Mouse (Mus musculus) forebrain, embryonic 10.5 days (tissue): Measurements from ENCODE around the gene Pde3a. TPM values are rescaled to one million over a fixed set of nuclear protein-coding genes. Genes with fewer than 3 reads are reported as not detected.
"Not testable (repeated sequence)": the region's sequence is repeated elsewhere in the genome, so short reads cannot be mapped to it uniquely, and the experiment has no call there.

ENCODE experiments used
- DNase-seq: peaks from one replicate; pipeline ENCODE4 v3.0.0-alpha.2; 2017; ENCODE audit warnings: low spot score; ENCODE audit errors: extremely low spot score
- H3K27ac ChIP-seq: fragments of 300-500 bp; sonication (generic); 2 replicates; pipeline ENCODE4 v1.5.1; 2016; ENCODE audit warnings: mild to moderate bottlenecking
- H3K27me3 ChIP-seq: fragments of 300-500 bp; sonication (generic); 2 replicates; pipeline ENCODE4 v1.6.1; 2016; ENCODE audit warnings: mild to moderate bottlenecking; ENCODE audit not compliant: poor library complexity, severe bottlenecking
- H3K36me3 ChIP-seq: fragments of 300-500 bp; sonication (generic); replicated peaks from 2 replicates; pipeline ENCODE4 v1.6.1; 2016; ENCODE audit warnings: mild to moderate bottlenecking, moderate library complexity
- H3K4me1 ChIP-seq: fragments of 300-500 bp; sonication (generic); 2 replicates; pipeline ENCODE4 v1.6.1; 2016
- H3K4me3 ChIP-seq: fragments of 300-500 bp; sonication (generic); 2 replicates; pipeline ENCODE4 v1.5.1; 2016; ENCODE audit warnings: mild to moderate bottlenecking, moderate library complexity
- H3K9me3 ChIP-seq: fragments of 300-500 bp; sonication (generic); 2 replicates; pipeline ENCODE4 v1.6.1; 2016; ENCODE audit warnings: mild to moderate bottlenecking, moderate library complexity
- WGBS: fragments of 180-500 bp; shearing (Covaris S2); methylation state at CpG from one replicate; pipeline ENCODE4 v1.1.7; 2016; 5-methylcytosine and 5-hydroxymethylcytosine counted together
- polyA plus RNA-seq: library from polyadenylated mRNA; unstranded; fragments of >200 nt; fragmentation: Nextera tagmentation; extraction: Ambion mirVana; gene quantifications from 2 replicates; pipeline ENCODE4 v1.2.1, GENCODE M21; 2016

Pde3a gene
- polyA plus RNA-seq, 1 experiment from 2014 or later = 1.3 TPM

- whole genome bisulfite sequencing = 93% methylated on average over 6 of the region's 6 CpGs
- Histone ChIP-seq H3K4me1 (no peaks in the 10 kb centered on the region), H3K36me3 (no peaks in the 10 kb centered on the region)
Observed at GRCm38 (mm10) chr6:141311615-141312014, 62.5 kb downstream of the Pde3a start.

DNA sequence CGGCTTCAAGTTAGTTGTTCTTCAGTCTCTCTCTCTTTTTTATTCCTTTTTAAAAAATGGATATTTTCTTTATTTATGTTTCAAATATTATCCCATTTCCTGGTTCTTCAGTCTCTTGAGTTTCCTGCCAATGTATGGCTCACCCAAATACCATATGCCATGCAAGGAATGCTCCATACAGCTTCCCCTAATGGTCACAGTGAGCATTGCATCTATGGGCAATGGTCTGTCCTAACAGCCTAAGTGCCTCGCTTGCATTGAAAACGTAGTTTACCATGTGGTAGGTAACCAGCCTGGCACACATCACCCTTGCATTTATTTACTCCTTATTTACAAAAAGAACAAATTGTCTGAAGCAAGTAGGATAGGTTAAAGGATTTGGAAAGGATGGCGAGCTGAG is 64.0 kb downstream of the Pde3a start:
- Histone ChIP-seq H3K4me1 (no peaks in the 10 kb centered on the region), H3K27ac (no peak overlapping the region), H3K4me3 (no peak overlapping the region), H3K27me3 (no peaks in the 10 kb centered on the region), H3K9me3 (no peaks in the 10 kb centered on the region), H3K36me3 (no peaks in the 10 kb centered on the region)
- DNase-seq = no peak
- 93% methylated on average over 4 of the region's 4 CpGs for WGBS

More at GRCm38 (mm10) chr6:141311615-141312014, 62.5 kb downstream of the Pde3a start:
- no peaks in the 10 kb centered on the region for H3K9me3 ChIP-seq
- H3K27me3 ChIP-seq = no peaks in the 10 kb centered on the region
- H3K27ac ChIP-seq = no peak overlapping the region
- H3K4me3 ChIP-seq = no peak overlapping the region
- no peak for DNase-seq

- WGBS = 85% methylated on average over 3 of the region's 3 CpGs
- Histone ChIP-seq H3K9me3 (no peaks in the 10 kb centered on the region), H3K27me3 (no peaks in the 10 kb centered on the region), H3K4me3 (no peak overlapping the region), H3K36me3 (no peaks in the 10 kb centered on the region), H3K4me1 (no peaks in the 10 kb centered on the region), H3K27ac (no peak overlapping the region)
- no peak for DNase-seq
Observed at GRCm38 (mm10) chr6:141318440-141318839, 69.4 kb downstream of the Pde3a start.

DNA sequence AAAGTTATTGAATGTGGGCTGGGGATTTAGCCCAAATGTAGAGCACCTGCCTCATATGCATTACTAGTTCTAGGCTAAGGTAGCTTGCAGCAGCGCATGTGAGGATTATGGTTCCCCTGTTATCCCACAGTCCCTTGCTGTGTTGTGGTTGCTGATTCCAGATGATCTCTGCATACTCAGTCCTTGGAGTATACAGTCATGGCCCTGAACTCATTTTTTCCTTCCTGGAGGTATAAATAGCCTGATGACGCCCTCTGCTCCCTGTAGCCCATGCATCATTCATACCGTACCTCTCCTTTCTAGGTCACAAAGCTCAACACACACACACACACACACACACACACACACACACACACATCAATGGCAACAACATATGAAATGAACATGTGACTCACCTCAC is 72.2 kb downstream of the Pde3a start:
- no peaks in the 10 kb centered on the region for H3K36me3 ChIP-seq

DNA sequence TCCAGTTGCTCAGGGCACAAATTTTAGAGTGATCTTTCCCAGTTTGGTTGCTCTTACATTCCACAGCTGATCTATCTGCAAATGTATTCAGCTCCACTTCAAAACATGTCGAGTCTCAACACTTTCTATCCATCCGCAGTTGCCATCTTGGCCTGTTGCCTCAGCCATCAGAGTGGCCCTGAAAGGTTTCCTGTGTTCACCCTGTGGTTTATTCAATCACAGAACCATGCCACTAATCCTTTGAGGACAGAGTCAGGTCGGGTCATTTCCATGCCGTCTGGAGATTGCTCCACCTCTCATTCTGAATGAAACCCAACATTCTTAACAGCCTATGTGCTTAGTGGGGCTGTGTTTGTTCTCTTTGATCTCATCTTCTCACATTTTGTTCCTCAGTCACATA is 73.9 kb downstream of the Pde3a start:
- H3K4me3 ChIP-seq = no peak overlapping the region
- H3K9me3 ChIP-seq = no peaks in the 10 kb centered on the region
- H3K27ac ChIP-seq = no peak overlapping the region
- H3K36me3 ChIP-seq = no peaks in the 10 kb centered on the region
- no peaks in the 10 kb centered on the region for H3K4me1 ChIP-seq
- no peaks in the 10 kb centered on the region for H3K27me3 ChIP-seq
- WGBS = 70% methylated on average over 4 of the region's 4 CpGs
- no peak for DNase-seq

More for the DNA sequence above, 72.2 kb downstream of the Pde3a start:
- Histone ChIP-seq H3K27me3 (no peaks in the 10 kb centered on the region), H3K9me3 (no peaks in the 10 kb centered on the region), H3K4me1 (no peaks in the 10 kb centered on the region), H3K4me3 (no peak overlapping the region), H3K27ac (no peak overlapping the region)
- 93% methylated on average over 3 of the region's 3 CpGs for WGBS
- DNase-seq = no peak

DNA sequence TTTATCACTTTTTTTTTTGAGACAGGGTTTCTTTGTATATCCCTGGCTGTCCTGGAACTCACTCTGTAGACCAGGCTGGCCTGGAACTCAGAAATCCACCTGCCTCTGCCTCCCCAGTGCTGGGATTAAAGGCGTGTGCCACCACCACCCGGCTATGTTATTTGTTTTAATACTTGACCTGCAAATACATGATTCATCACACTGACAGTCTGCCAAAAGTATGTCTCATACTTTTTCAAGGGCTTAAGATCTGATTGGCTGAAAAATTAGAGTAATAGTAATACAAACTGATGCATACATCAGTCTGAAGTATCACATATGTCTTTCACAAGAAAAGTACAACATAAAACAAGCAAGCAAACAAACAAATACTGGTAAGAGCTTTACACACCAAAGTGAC is 78.1 kb downstream of the Pde3a start:
- 93% methylated on average over 2 of the region's 2 CpGs for WGBS

GRCm38 (mm10) chr6:141328071-141328470 is 79.0 kb downstream of the Pde3a start:
- Histone ChIP-seq H3K4me1 (no peaks in the 10 kb centered on the region), H3K9me3 (no peaks in the 10 kb centered on the region), H3K36me3 (no peaks in the 10 kb centered on the region), H3K27ac (no peak overlapping the region), H3K4me3 (no peak overlapping the region), H3K27me3 (no peaks in the 10 kb centered on the region)
- 87% methylated on average over 3 of the region's 3 CpGs for WGBS
- DNase-seq = no peak

More for the DNA sequence above, 78.1 kb downstream of the Pde3a start:
- not testable (repeated sequence) for H3K27me3 ChIP-seq, H3K36me3 ChIP-seq, DNase-seq, H3K9me3 ChIP-seq, H3K4me1 ChIP-seq, H3K4me3 ChIP-seq, H3K27ac ChIP-seq

- Histone ChIP-seq H3K27ac (no peak overlapping the region), H3K36me3 (no peaks in the 10 kb centered on the region), H3K27me3 (no peaks in the 10 kb centered on the region), H3K9me3 (no peaks in the 10 kb centered on the region), H3K4me1 (no peaks in the 10 kb centered on the region), H3K4me3 (no peak overlapping the region)
- DNase-seq = no peak
- 47% methylated on average over 2 of the region's 2 CpGs for WGBS
Observed at GRCm38 (mm10) chr6:141331464-141331863, 82.4 kb downstream of the Pde3a start.

- H3K4me1 ChIP-seq = no peaks in the 10 kb centered on the region
- no peak overlapping the region for H3K4me3 ChIP-seq
- no peaks in the 10 kb centered on the region for H3K27me3 ChIP-seq
- no peaks in the 10 kb centered on the region for H3K9me3 ChIP-seq
- DNase-seq = no peak
- no peaks in the 10 kb centered on the region for H3K36me3 ChIP-seq
- 86% methylated on average over 4 of the region's 4 CpGs for WGBS
- H3K27ac ChIP-seq = no peak overlapping the region
Observed at GRCm38 (mm10) chr6:141332613-141333165, 83.6 kb downstream of the Pde3a start.

- 80% methylated on average over 3 of the region's 3 CpGs for WGBS
- H3K4me3 ChIP-seq = no peak overlapping the region
- no peaks in the 10 kb centered on the region for H3K9me3 ChIP-seq
- no peaks in the 10 kb centered on the region for H3K27me3 ChIP-seq
- no peak for DNase-seq
- H3K4me1 ChIP-seq = no peaks in the 10 kb centered on the region
- H3K36me3 ChIP-seq = no peaks in the 10 kb centered on the region
- H3K27ac ChIP-seq = no peak overlapping the region
Observed at GRCm38 (mm10) chr6:141333245-141333644, 84.2 kb downstream of the Pde3a start.

DNA sequence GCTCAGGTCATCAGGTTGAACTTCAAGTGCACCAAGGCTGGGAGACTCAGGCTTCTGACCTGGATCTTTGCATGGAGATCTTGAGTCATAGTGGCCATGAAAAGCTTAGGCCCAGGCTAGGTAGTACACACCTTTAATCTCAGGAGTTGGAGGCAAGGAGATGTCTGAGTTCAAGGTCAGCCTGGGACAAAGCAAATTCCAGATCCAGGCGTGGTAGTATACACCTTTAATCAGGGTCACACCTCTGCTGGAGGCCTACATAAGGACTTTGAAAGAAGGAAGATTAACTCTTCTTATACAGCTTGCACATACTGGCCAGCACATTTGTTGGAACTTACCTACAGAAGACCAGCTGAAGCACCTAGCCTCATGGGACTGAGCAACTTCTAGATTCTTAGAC is 86.8 kb downstream of the Pde3a start:
- H3K36me3 ChIP-seq = no peaks in the 10 kb centered on the region
- no peaks in the 10 kb centered on the region for H3K9me3 ChIP-seq
- DNase-seq = no peak
- H3K27me3 ChIP-seq = no peaks in the 10 kb centered on the region
- 68% methylated on average over 1 of the region's 1 CpGs for WGBS
- no peaks in the 10 kb centered on the region for H3K4me1 ChIP-seq
- no peak overlapping the region for H3K4me3 ChIP-seq
- no peak overlapping the region for H3K27ac ChIP-seq

DNA sequence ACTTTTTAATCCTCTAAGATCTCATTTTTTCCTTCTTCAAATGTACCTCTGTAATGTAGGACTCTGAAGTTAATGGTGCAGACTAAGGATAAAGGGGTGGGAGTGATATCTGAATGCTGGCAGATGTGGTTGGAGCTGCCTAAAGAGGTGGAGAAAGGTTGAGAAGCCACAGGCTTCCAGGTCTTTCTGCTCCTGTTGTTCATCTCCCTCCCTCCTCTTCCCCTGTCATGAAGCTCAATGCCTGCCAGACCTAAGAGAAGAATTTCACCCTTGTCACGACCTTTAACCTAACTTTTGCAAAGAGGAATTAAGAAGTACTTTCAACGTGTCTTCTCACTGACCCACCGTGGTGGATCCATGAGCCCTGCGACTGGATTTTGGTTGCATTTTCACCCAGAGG is 87.4 kb downstream of the Pde3a start:
- Histone ChIP-seq H3K4me3 (no peak overlapping the region), H3K9me3 (no peaks in the 10 kb centered on the region), H3K36me3 (no peaks in the 10 kb centered on the region), H3K4me1 (no peaks in the 10 kb centered on the region), H3K27ac (no peak overlapping the region), H3K27me3 (no peaks in the 10 kb centered on the region)
- WGBS = 82% methylated on average over 4 of the region's 4 CpGs
- no peak for DNase-seq

DNA sequence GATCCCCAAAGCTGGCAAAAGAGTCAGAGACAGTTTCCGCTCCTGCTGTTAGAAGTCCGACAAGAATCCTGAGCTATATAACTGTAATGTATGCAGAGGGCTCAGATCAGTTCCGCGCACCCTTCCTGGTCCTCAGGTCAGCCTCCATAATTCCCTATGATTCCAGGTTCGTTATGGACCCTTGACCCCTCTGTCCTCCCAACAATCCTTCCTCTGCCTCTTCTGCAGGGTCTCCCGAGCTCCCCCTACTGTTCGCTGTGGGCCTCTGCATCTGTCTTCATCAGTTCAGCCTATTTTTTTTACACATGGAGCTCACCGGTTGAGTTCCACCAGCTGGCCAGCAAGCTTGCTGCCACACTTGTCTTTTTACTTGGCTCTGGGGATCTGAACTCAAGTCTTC is 88.6 kb downstream of the Pde3a start:
- Histone ChIP-seq H3K4me1 (no peaks in the 10 kb centered on the region), H3K36me3 (no peaks in the 10 kb centered on the region), H3K27ac (no peak overlapping the region), H3K4me3 (no peak overlapping the region), H3K9me3 (no peaks in the 10 kb centered on the region), H3K27me3 (no peaks in the 10 kb centered on the region)
- 47% methylated on average over 8 of the region's 8 CpGs for WGBS
- DNase-seq = no peak

DNA sequence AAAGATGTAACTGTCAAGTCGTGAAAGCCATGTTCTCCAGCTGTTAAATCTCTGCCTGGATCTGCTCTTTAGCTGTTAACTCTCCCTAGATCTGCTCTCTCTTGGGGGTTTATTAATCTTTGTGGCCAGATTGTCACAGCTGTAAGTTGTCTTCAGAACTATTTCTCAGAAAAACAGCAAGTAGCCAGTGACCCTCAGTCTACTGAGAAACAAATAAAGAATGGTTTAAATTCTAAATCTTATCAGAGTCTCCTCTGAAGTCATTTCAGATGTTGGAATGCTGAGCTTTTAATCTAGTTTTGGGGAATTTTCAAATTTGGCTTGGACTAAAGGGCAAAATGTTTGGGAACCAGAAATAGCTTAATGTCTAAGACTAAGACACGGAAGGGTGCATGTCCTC is 92.3 kb downstream of the Pde3a start:
- DNase-seq = no peak
- H3K27me3 ChIP-seq = no peaks in the 10 kb centered on the region
- H3K27ac ChIP-seq = no peak overlapping the region
- no peaks in the 10 kb centered on the region for H3K9me3 ChIP-seq
- no peak overlapping the region for H3K4me3 ChIP-seq
- 75% methylated on average over 2 of the region's 2 CpGs for WGBS
- no peaks in the 10 kb centered on the region for H3K4me1 ChIP-seq
- H3K36me3 ChIP-seq = no peaks in the 10 kb centered on the region
